Mouse (Mus musculus) ES-E14 (cell line): Measurements from ENCODE around the gene Ccdc169.

Source experiments
- MAFK ChIP-seq: IDR thresholded peaks from 2 replicates; pipeline ENCODE4 v1.6.1; 2014; ENCODE audit warnings: mild to moderate bottlenecking, low read depth, low read length, inconsistent platforms; ENCODE audit not compliant: insufficient read depth
- ZC3H11A ChIP-seq: IDR thresholded peaks from 2 replicates; pipeline ENCODE4 v1.6.1; 2012; ENCODE audit warnings: low read depth, mild to moderate bottlenecking, inconsistent platforms, low read length, borderline replicate concordance
- ZNF384 ChIP-seq: IDR thresholded peaks from 2 replicates; pipeline ENCODE4 v1.6.1; 2012; ENCODE audit warnings: low read depth, low read length, inconsistent platforms

GRCm38 (mm10) chr3:55131576-55132233 is 5.4 kb upstream of the Ccdc169 start:
- TF ChIP-seq ZNF384: no peak
- TF ChIP-seq ZC3H11A: no peak
- TF ChIP-seq MAFK: no peak
